Mouse (Mus musculus): ENCODE data around the gene Orc3. TPM values are rescaled to one million over a fixed set of nuclear protein-coding genes. Genes with fewer than 3 reads are reported as not detected.

Orc3 gene
- polyA plus RNA-seq (2015; fragmentation: Nextera tagmentation; extraction: Ambion mirVana), result 97.2 and 98.4 TPM in 2 replicates

DNA sequence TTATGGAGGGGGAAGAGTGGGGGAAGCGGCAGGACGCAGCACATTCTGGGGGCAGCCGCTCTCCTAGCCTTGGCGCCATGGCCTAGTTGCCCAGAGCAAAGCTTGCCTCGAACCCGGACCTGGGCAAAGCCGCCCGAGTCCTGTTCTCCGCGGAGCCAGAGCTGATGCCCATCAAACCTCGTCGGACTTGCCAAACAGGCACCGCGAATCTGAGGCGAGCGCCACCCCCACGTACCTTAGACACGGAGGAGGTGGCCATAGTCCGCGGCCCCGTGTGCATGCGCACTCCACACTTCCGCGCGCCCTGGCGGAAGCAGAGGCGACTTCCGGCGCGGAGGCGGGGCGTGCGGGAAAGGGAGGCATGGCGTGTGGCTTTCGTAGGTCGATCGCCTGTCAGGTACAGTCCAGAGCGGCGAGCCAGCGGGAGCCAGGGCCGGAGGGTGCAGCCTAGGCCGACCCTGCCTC is at the start of gene Orc3, which contains the start of gene Rars2:
Gene Orc3 (minus strand): TSS at position 315 of the 465 bp plus-strand sequence.
Gene Rars2 (plus strand): TSS at position 328 of the 465 bp plus-strand sequence.
- peak; percentile 98 for ATAC-seq (ENCODE audit: low FRiP score, low read depth)
- no peaks in the 10 kb centered on the region for H3K9me3 ChIP-seq
- peak within 1 kb of the TSS; percentile 92 for H3K4me2 ChIP-seq (replicated peaks)
- peaks cover 5% of the 10 kb centered on the region for H3K36me3 ChIP-seq
- H3K4me3 ChIP-seq, result peak within 1 kb of the TSS; percentile 85
- no peaks in the 10 kb centered on the region for H3K27me3 ChIP-seq
- peaks cover 21% of the 10 kb centered on the region for H3K4me1 ChIP-seq
- H3K9ac ChIP-seq, result peak within 1 kb of the TSS; percentile 86
- peak within 1 kb of the TSS; percentile 89 for H3K27ac ChIP-seq
- WGBS, result under 1% methylated on average over 42 of the region's 42 CpGs

DNA sequence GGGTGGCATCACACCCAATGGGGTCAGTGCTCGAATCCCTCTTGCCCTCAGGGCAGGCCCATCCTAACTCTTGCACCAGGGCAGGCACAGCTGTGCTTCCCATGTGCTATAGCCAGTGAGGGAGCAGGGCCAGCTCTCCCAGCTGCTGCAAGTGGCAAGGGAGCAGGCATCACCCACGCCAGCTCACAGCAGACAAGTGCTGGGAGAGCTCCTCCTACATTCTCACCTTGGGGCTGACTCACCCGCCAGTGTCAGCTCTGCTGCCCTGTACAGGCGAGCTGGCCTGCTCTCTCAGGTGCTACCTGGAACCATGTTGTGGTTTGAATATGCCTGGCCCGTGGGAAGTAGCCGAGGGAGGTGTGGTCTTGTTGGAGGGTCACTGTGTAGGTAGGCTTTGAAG is 47.2 kb upstream of the Orc3 start:
- Histone ChIP-seq H3K4me1 (no peaks in the 10 kb centered on the region), H3K27me3 (no peaks in the 10 kb centered on the region), H3K4me3 (no peak overlapping the region), H3K9ac (no peak overlapping the region), H3K27ac (no peak overlapping the region), H3K36me3 (peaks cover 85% of the 10 kb centered on the region), H3K4me2 (replicated peaks) (no peak overlapping the region), H3K9me3 (no peaks in the 10 kb centered on the region)
- 84% methylated on average over 6 of the region's 6 CpGs for WGBS
- ATAC-seq (ENCODE audit: low FRiP score, low read depth), result no peak

DNA sequence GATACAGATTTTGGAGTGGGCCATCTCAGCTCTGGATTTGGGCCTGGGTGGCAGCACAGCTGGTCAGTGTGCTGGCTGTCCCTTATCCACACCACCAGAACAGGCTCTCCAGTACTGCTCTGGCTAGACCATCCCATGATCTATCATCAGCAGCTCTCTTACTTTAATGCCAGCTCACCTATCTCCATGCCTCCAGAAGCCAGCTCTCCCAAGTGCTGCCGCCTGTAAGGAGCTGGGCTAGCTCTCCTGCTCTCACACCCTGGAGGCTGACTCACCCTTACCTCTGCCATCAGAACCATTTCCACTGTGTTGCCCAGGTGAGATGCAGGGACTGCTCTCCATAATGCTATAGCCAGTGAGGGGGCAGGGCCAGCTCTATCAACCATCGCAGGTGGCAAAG is 46.8 kb upstream of the Orc3 start:
- 86% methylated on average over 2 of the region's 2 CpGs for WGBS
- no peak for ATAC-seq (ENCODE audit: low FRiP score, low read depth)

DNA sequence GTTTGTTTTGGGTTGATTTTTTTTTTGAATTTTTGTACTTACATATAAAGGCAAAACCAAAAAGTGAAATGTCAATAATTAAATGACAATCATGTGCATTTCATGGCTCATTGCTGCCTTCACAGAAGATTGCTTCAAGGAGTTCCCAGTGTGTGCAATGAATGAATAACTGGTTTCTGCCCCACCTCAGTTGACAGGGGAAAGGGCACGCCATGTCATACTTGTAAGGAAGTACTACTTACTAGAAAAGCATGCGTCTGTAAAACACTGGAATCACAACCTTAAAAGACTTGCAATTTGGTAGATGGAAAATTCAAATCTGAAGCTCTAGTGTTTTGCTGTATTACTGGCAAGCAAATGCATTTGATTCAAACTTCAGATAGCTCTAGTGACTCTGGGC is 44.3 kb upstream of the Orc3 start:
- Histone ChIP-seq H3K36me3 (peaks cover 85% of the 10 kb centered on the region), H3K4me1 (no peaks in the 10 kb centered on the region), H3K27me3 (no peaks in the 10 kb centered on the region), H3K9me3 (no peaks in the 10 kb centered on the region), H3K4me2 (replicated peaks) (no peak overlapping the region), H3K4me3 (no peak overlapping the region), H3K27ac (no peak overlapping the region), H3K9ac (no peak overlapping the region)
- 89% methylated on average over 2 of the region's 2 CpGs for WGBS
- no peak for ATAC-seq (ENCODE audit: low FRiP score, low read depth)

More for the DNA sequence above, 46.8 kb upstream of the Orc3 start:
- no peaks in the 10 kb centered on the region for H3K4me1 ChIP-seq
- H3K27me3 ChIP-seq, result no peaks in the 10 kb centered on the region
- H3K36me3 ChIP-seq, result peaks cover 85% of the 10 kb centered on the region
- H3K27ac ChIP-seq, result no peak overlapping the region
- H3K4me3 ChIP-seq, result no peak overlapping the region
- H3K9ac ChIP-seq, result no peak overlapping the region
- H3K4me2 ChIP-seq (replicated peaks), result no peak overlapping the region
- no peaks in the 10 kb centered on the region for H3K9me3 ChIP-seq

DNA sequence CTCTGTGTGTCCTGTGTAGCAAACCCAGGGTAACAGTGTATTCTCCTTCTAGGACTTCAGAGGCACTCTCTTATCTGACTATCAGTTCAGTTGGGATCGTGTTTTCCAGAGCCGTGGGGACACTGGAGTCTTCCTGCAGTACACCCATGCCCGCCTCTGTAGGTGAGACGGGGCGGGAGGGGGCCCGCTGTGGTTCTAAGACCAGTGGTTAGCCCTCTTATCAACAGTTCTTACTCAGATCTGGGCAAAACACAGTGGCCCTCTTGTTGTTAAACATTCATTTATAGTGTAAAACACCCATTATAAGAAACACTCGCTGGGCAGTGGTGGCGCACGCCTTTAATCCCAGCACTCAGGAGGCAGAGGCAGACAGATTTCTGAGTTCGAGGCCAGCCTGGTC is 41.4 kb upstream of the Orc3 start:
- H3K27me3 ChIP-seq, result no peaks in the 10 kb centered on the region
- H3K4me3 ChIP-seq, result no peak overlapping the region
- no peaks in the 10 kb centered on the region for H3K4me1 ChIP-seq
- no peaks in the 10 kb centered on the region for H3K9me3 ChIP-seq
- peaks cover 79% of the 10 kb centered on the region for H3K36me3 ChIP-seq
- H3K27ac ChIP-seq, result no peak overlapping the region
- 92% methylated on average over 10 of the region's 10 CpGs for WGBS
- no peak for ATAC-seq (ENCODE audit: low FRiP score, low read depth)
- H3K4me2 ChIP-seq (replicated peaks), result no peak overlapping the region
- no peak overlapping the region for H3K9ac ChIP-seq

DNA sequence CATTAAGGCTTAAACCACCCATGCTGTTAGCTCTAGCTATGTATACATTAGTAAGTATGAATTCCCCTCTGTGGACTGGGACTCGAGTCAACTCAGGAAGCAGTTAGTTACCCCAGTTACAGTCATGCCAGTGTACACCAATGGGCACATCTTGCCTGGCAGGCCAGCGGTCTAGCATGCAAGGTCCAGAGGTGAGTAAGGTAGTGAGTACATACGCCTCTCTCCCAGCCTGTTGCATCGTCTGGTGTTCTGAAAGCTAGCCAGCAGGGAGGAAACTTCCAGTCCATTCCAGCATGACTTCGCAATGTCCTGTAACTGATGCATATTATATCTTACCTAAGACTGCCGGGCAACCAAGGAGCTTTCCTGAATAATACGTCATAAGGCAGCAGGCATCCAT is 38.4 kb upstream of the Orc3 start:
- H3K9me3 ChIP-seq, result no peaks in the 10 kb centered on the region
- H3K27me3 ChIP-seq, result no peaks in the 10 kb centered on the region
- ATAC-seq (ENCODE audit: low FRiP score, low read depth), result no peak
- H3K9ac ChIP-seq, result no peak overlapping the region
- no peak overlapping the region for H3K27ac ChIP-seq
- no peaks in the 10 kb centered on the region for H3K4me1 ChIP-seq
- H3K4me3 ChIP-seq, result no peak overlapping the region
- H3K4me2 ChIP-seq (replicated peaks), result no peak overlapping the region
- H3K36me3 ChIP-seq, result peaks cover 61% of the 10 kb centered on the region
- WGBS, result 94% methylated on average over 7 of the region's 7 CpGs

DNA sequence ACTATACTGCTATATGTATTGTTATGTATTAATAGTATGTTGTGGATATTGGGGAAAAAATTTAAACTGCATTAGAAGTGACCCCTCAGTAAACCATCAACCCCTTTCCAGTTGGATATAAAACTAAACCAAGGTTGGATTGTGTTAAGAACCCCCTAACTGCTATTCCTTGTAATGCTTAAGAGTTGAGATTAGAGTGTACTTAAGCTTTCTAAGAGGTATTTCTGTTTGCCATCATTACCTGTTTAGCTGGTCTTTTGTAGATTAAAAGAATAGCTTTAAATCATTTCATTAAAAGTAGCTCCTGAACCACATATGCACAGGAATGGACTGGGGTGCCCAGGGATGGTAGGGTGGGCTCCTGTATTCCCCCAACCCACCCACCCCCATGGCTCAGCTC is 30.0 kb upstream of the Orc3 start:
- H3K36me3 ChIP-seq, result peaks cover 56% of the 10 kb centered on the region
- no peak overlapping the region for H3K4me3 ChIP-seq
- H3K27me3 ChIP-seq, result no peaks in the 10 kb centered on the region
- no peak overlapping the region for H3K9ac ChIP-seq
- no peak overlapping the region for H3K27ac ChIP-seq
- no peaks in the 10 kb centered on the region for H3K9me3 ChIP-seq
- H3K4me1 ChIP-seq, result no peaks in the 10 kb centered on the region
- no peak overlapping the region for H3K4me2 ChIP-seq (replicated peaks)
- no peak for ATAC-seq (ENCODE audit: low FRiP score, low read depth)

DNA sequence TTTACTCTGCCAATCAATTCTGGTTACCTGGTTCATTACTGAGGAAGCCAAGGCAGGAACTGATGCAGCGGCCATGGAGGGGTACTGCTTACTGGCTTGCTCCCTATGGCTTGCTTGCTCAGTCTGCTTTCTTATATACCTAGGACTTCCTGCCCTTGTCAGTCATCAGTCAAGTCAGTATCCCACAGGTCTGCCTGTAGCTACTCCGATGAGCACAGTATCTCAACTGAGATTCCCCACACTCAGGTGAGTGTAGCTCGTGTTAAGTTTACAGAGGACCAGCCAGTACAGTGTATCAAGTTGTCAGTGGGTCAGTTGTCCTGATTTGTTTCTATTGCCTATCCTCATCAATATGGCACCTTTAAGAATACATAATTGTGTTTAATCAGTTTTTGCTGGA is 26.0 kb upstream of the Orc3 start:
- Histone ChIP-seq H3K9ac (no peak overlapping the region), H3K4me2 (replicated peaks) (no peak overlapping the region), H3K9me3 (no peaks in the 10 kb centered on the region), H3K27me3 (no peaks in the 10 kb centered on the region), H3K4me3 (no peak overlapping the region), H3K27ac (no peak overlapping the region), H3K4me1 (no peaks in the 10 kb centered on the region), H3K36me3 (peaks cover 33% of the 10 kb centered on the region)
- WGBS, result 99% methylated on average over 3 of the region's 3 CpGs
- no peak for ATAC-seq (ENCODE audit: low FRiP score, low read depth)

DNA sequence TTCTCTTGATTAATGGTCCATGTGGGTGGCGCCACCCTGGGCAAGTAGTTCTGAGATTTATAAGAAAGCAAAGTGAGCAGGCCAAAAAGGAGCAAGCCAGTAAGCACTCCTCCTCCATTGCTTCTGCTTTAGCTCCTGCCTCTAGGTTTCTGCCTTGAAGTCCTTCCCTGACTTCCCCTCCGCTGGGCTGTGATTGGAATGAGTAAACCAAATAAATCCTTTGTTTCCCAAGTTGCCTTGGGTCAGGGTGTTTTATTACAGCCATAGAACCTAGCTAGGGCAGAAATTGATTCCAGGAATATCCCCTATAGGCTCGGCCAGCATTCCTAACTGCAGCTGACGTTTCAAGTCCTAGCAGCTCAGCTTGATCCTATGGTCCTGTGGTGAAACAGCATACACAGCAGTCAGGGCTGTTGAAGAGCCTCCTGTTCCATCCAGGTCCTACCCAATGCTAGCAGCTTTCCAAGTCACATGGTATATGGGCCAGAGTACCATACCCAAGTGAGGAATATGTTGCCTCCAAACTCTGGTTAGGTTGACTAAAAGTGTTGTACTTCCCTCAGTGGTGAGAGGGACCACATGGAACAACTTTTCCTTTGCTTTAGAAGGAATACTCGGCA is 25.1 kb upstream of the Orc3 start:
- H3K9ac ChIP-seq, result no peak overlapping the region
- WGBS, result 50% methylated on average over 5 of the region's 5 CpGs
- ATAC-seq (ENCODE audit: low FRiP score, low read depth), result peak; percentile 71; the same call in 1 of the 2 replicates

DNA sequence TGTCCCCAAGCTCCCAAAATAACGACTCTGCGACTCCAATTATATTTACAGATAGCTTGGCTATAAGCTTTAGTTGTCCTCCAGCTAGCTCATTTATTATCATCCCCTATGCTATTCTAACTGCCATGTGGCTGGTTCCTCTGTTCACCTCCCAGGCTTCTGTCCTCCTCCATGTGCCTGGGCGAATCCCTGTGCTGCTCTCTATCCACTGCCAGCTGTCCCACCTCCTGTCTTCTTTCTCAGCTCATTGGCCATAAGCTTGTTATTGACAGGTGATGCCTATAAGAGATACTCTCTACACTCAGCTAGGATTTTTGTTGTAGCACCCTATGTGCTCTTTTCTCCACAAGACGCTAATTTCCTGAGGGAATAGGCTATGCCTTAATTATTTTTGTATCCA is 23.1 kb upstream of the Orc3 start:
- Histone ChIP-seq H3K4me3 (no peak overlapping the region), H3K4me1 (no peaks in the 10 kb centered on the region), H3K27me3 (no peaks in the 10 kb centered on the region), H3K9me3 (no peaks in the 10 kb centered on the region), H3K27ac (no peak overlapping the region), H3K4me2 (replicated peaks) (no peak overlapping the region), H3K9ac (no peak overlapping the region), H3K36me3 (peaks cover 40% of the 10 kb centered on the region)
- WGBS, result 84% methylated on average over 4 of the region's 4 CpGs
- ATAC-seq (ENCODE audit: low FRiP score, low read depth), result no peak

More for the DNA sequence above, 25.1 kb upstream of the Orc3 start:
- Histone ChIP-seq H3K9me3 (no peaks in the 10 kb centered on the region), H3K27ac (peak overlapping the region; percentile 48; the same call in 1 of the 2 replicates), H3K4me1 (no peaks in the 10 kb centered on the region), H3K4me3 (no peak overlapping the region), H3K36me3 (peaks cover 32% of the 10 kb centered on the region), H3K4me2 (replicated peaks) (no peak overlapping the region), H3K27me3 (no peaks in the 10 kb centered on the region)

DNA sequence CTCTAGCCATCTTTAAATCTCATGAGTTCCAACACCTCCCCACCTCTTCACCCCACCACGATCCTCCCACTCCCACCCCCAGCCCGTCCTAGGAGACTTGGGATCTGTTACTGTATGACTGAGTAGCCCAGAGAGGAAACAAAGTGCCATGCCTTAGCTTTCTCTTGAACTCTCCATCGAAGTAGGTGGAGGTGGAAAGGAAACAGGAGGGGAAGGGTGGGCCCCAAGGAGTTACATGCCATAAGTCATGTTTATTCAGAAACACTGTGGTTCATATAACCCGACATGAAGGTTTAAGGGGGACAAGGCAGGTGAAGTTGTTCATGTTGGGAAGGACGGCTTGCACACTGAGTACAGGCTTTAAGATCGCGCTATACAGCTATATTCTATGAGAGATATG is 22.6 kb upstream of the Orc3 start:
- peaks cover 40% of the 10 kb centered on the region for H3K36me3 ChIP-seq
- H3K27ac ChIP-seq, result no peak overlapping the region
- ATAC-seq (ENCODE audit: low FRiP score, low read depth), result no peak
- no peak overlapping the region for H3K4me2 ChIP-seq (replicated peaks)
- no peaks in the 10 kb centered on the region for H3K4me1 ChIP-seq
- H3K9me3 ChIP-seq, result no peaks in the 10 kb centered on the region
- H3K4me3 ChIP-seq, result no peak overlapping the region
- H3K9ac ChIP-seq, result no peak overlapping the region
- WGBS, result 83% methylated on average over 7 of the region's 7 CpGs
- no peaks in the 10 kb centered on the region for H3K27me3 ChIP-seq

DNA sequence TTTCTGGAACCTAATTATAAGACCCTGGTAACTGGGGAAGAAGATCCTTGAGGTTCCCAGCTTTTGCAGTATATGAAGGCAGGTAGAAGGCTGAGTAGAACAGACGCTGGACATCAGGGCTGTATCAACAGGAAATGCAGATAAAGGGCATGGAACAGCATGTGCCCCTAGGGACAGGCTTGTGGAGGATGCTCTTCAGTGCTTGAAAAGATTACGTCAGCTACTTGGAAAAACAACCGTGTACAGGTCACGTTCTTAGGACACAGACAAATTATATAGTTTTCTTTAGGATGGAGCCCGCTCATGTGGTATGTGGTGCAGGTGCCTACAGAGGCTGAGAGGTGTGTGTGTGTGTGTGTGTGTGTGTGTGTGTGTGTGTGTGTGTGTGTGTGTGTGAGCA is 21.3 kb upstream of the Orc3 start:
- Histone ChIP-seq H3K9ac (no peak overlapping the region), H3K4me2 (replicated peaks) (no peak overlapping the region), H3K36me3 (peaks cover 39% of the 10 kb centered on the region), H3K27me3 (no peaks in the 10 kb centered on the region), H3K9me3 (no peaks in the 10 kb centered on the region), H3K4me3 (no peak overlapping the region), H3K4me1 (no peaks in the 10 kb centered on the region), H3K27ac (no peak overlapping the region)
- WGBS, result 84% methylated on average over 5 of the region's 5 CpGs
- no peak for ATAC-seq (ENCODE audit: low FRiP score, low read depth)

DNA sequence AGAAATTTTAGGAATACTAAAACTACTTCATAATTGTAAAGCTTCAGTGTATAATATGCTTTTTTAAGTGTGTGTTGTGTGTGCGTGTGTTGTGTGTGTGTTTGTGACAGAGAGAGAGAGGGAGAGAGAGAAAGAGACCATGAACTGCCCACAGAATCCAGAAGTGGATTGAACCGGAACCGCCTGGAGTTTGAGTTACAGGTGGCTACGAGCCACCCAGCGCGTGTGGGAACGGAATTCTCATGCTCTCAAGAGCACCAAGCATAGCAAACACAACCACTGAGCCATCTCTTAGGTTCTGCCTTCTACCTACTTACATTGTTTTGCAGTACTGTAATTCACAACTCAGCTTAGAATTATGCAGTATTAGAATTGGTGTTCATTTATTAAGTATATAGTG is 19.4 kb upstream of the Orc3 start:
- Histone ChIP-seq H3K27me3 (no peaks in the 10 kb centered on the region), H3K4me1 (no peaks in the 10 kb centered on the region), H3K27ac (no peak overlapping the region), H3K36me3 (peaks cover 40% of the 10 kb centered on the region), H3K4me3 (no peak overlapping the region), H3K9ac (no peak overlapping the region), H3K4me2 (replicated peaks) (no peak overlapping the region), H3K9me3 (no peaks in the 10 kb centered on the region)
- 95% methylated on average over 7 of the region's 7 CpGs for WGBS
- no peak for ATAC-seq (ENCODE audit: low FRiP score, low read depth)
